Mouse (Mus musculus) gastrocnemius, postnatal 4 days (tissue): ENCODE data around the gene Crybg2. TPM values are rescaled to one million over a fixed set of nuclear protein-coding genes. Genes with fewer than 3 reads are reported as not detected.

Source experiments
- DNase-seq, 2 experiments: peaks; one replicate each; pipeline ENCODE4 v3.0.0; 2021 to 2022; ENCODE audit warnings: low spot score in 2 of 2, mixed read lengths in 2 of 2
- total RNA-seq, 2 experiments: library from RNA; stranded (reverse); gene quantifications; 2 replicates each; pipeline ENCODE4 v1.2.3; 2021

Gene Crybg2
- total RNA-seq, 2 experiments from 2014 or later = 0.54 TPM; not detected in 1

- no peak for DNase-seq
These were observed 33.5 kb downstream of the Crybg2 start for GRCm38 (mm10) chr4:134094004-134094564.

DNA sequence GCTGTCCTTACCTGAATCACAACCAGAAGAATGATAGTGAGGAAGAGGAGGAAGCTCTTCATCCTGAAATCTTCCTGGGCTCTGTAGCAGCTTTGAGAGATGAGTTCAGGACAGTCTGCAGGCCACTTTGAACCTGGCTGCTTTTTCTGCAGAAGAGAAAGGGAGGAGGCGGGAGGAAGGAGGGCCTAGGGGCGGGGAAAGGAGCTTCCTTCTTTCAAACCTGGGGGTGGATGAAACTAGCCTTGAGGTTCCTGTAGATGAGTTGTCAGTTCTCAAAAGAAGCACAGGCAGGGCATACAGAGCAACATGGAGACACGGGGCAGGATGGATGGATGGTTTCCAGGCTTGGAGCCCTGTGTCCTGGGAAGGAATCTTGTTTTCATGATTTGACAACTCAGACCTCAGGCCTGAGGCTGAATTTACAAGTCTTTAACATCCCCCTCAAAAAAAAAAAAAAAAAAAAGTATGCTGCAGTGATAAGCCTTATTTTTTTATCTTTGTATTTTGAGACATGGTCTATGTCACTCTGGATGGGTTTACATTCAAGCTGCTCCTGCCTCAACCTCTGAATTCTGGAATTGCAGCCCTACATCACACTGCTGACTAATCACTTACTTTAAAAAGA lies 34.4 kb downstream of the Crybg2 start, which contains the start of gene Cd52:
Gene Cd52 (minus strand): TSS at position 160 of the 625 bp plus-strand sequence.
- DNase-seq = no peak

DNA sequence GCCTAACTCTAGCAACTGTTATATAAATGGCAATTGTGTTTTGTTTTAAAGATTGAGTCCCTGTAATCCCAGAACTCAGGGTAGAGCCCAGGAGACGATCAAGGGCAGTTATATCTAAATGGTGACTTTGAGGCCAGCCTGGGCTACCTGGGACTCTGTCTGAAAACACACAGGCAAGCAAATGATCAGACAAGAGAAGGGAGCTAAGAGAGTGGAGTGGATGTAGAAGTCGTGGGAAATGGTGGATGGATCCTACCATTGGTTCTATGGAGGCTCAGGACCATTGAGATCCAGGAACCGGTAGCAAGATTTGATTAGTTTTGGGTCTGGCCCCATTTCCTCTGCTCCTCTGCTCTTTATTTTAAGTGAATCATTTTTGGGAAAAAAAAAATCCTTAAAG lies 35.5 kb downstream of the Crybg2 start:
- DNase-seq = no peak

- DNase-seq = no peak
These were observed 36.5 kb downstream of the Crybg2 start for GRCm38 (mm10) chr4:134097015-134097608.

DNA sequence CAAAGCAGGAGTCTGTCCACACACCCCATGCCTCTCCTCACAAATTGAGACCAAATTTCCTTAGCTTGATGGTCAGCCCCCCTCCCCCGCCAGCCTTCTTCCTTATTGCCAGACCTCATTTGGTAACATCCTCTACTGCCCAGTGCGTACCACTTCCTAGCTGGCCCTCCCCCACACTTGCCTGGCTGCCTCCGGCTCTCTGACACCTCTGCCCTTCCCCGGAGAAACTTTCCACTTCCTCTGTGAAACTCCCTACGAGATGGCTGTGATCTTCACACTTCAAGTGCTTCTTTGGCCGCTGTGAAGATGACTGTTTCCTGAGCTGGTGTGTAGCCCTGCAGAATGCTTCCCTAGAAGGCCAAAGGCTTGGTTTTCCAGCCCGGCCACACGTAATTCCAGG lies 38.0 kb downstream of the Crybg2 start:
- no peak for DNase-seq

- DNase-seq = no peak
These were observed 39.6 kb downstream of the Crybg2 start for GRCm38 (mm10) chr4:134100245-134100644.

GRCm38 (mm10) chr4:134101979-134102741 lies 41.5 kb downstream of the Crybg2 start, which contains the start of gene Ubxn11:
TSS of gene Ubxn11 (plus strand) at chr4:134102570.
- DNase-seq = peak; percentile 63 to 82

DNA sequence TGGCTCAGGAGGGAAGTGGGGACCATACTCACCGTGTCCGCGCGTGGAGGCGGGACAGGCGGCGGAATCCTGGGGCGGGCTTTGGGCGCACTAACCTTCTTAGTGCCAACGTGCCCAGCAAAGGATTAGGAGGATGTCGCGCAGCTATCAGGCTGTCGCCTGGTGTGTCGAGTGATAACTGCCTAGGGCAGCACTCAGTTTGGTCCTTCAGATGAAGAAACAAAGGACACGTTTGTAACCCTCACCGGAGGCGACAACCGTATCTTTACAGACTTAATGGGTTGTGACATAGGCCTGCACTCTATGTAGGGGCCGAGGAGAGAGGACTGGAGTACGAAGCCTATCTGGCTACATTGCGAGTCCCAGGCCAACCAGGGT lies 42.1 kb downstream of the Crybg2 start:
- DNase-seq = no peak

DNA sequence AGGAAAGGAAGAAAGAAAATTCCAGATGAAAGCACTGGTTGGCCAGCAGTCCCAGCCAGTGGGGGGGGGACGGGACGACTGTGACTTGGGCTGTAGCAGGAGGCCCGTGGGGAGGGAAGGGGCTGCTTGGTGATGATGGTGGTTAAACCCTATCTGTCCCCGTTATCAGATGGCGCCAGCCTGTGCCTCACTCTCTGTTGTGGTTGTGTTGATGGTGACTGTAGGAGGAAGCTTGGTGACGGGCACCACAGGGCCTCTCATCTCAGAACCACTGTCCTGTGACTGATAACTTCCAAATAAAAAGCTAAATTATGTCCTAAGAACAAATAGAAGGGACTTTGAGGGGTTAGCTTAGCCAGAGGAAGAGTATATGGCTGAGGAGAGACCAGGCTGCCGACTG lies 45.5 kb downstream of the Crybg2 start:
- no peak for DNase-seq

GRCm38 (mm10) chr4:134107730-134108129 lies 47.1 kb downstream of the Crybg2 start:
- DNase-seq = no peak

- no peak for DNase-seq
These were observed 47.6 kb downstream of the Crybg2 start for GRCm38 (mm10) chr4:134108196-134108595.

DNA sequence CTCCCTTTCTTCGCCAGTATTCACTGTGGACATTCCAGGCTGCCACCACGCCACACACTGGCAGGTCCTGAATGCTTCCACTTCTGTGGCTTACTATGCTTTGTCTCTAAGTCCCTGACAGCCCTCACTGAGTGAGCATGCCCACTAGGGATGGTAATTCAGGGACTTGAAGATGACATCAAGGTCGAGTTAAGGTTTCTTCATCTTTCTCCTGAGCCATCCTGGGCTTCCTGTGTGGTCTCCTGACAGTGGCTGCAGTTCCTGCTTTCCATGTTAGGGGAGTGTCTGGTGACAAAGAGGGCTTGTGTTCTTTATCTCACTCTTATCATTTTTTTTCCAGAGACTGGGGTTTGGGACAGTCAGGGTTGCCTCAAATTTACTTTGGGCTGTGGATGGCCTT lies 50.0 kb downstream of the Crybg2 start:
- no peak for DNase-seq

- no peak for DNase-seq
These were observed 51.8 kb downstream of the Crybg2 start for GRCm38 (mm10) chr4:134112403-134112802.

- no peak for DNase-seq
These were observed 52.9 kb downstream of the Crybg2 start for GRCm38 (mm10) chr4:134113356-134113994.

DNA sequence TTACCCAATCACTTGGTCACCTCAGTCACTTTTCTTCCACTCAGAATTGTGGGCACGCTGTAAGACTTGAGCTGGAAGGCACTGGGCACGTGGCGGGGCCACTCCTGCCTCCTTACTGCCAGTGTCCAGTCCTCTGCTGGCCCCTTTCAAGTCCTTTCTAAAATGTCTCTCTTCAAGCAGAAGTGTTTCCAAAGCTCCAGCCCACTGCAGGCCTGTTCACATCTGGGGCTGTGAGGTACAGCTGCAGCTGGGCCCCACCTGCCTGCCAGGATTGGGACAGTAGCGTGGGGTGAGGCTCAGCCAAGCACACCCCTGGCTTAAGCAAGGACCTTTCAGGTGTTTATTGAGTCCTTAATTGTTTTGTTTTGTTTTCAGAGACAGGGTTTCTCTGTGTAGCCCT lies 53.4 kb downstream of the Crybg2 start:
- DNase-seq = no peak

DNA sequence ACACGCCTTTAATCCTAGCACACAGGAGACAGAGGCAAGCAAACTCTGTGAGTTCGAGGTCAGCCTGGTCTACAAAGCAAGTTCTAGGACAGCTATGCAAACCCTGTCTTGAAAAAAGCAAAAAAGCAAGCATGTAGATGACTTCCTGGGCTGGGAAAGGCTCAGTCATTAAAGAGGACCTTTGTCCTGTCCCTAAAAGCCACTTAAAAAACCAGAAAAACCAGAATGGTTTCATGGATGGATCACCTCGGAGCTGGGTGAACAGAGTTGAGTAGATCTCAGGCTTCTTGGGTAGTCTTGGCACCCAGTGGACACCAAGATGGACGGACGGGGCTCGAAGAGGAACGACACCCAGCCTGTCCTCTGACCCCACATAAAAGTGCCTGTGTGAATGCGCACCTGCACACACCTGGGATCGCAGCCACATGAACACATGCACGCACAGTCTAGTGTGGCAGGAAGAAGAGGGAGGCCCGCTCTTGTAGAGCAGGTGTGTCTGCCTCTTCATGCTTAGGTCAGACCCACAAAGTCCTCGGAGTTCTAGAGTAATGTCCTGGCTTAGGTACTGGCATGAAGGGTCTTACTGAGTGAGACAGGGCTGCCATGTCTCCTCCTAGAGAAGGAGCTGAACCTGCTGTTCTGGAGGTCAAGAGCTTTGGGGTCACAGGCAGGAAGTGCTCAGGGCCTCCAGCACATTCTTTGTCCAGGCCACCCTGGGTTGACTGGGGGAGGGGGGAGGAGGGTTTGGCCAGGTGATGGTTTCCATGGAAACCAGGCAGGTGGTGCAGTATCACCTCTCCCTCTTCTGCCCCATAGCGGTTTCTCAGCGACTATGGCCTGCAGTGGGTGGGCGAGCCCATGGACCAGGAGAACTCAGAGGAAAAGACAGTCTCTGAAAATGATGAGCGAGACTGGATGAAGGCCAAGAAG lies 54.9 kb downstream of the Crybg2 start:
- DNase-seq = no peak

DNA sequence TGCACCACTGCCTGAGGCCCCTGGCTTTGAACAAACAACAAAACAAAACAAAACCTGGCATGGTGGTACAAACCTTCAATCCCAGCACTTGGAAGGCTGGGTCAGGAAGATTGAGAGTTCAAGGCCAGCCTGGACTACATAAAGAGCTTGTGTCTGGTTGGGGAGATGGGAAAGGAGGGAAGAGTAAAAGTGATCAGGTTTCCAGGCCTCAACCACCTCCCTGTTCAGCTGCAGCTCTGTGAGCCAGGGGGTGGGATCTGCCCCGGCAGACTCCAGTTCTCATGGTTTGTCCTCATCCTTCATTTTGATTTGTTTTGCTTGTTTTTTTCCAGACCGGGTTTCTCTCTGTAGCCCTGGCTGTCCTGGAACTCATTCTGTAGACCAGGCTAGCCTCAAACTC lies 55.9 kb downstream of the Crybg2 start:
- no peak for DNase-seq

GRCm38 (mm10) chr4:134117012-134117411 lies 56.4 kb downstream of the Crybg2 start:
- DNase-seq = no peak

DNA sequence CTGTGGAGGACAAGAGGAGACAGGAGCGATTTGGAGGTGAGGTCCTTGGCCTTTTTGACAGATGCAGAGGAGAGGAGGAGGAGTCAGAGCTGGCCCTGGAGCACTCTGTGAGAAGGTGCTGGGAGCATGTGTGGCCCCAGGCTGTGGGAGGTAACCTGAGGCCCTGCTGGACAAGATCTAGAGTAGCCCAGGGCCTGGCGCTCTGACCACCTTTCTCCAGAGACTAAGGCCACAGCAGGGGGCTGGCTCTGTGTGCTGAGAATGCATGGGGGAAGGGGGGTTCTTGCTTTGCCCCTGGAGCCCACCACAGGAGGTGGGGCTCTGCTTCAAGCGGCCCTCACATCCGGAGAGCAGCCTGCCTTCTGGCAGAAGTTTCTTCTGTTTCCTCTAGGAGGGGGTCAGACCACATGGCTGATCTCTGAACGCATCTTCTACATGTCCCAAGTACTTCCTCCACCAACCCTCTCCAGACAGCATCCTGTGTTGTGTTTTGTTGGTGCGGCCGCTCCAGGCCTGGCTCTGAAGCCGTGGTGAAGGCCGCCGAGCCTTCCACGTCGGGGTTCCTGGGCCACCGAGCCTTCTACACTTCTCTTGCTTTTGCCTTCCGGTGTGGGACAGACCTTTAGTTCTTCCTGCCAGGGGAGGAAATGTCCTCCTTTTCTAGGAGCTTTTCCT lies 57.6 kb downstream of the Crybg2 start:
- DNase-seq = no peak

DNA sequence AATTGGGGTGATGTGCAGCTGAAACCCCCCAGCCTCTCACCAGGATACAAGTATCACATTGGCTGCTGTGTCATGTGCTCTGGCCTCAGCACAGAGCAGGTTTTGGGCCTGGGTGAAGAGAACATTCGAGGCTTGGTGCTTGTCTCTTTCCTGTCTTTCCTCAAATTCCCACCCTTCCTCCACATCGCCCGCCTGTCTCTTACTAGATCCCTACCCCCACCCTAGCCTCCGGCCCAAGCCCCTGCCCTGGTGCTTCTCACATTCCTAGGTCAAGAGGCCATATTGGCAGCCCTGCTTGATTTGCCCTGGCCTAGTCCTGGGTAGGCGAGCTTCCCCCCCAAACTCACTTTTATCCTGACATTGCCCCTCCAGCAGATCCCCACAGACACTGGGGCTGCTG lies 58.4 kb downstream of the Crybg2 start:
- DNase-seq = no peak
